Mouse (Mus musculus): ENCODE measurements at regions not wholly inside any gene's neighbourhood (a gene's known extent, or its start where the extent isn't known, plus 50 kb on each side); places are given as distances from the start of the nearest gene placed in this dataset.

DNA sequence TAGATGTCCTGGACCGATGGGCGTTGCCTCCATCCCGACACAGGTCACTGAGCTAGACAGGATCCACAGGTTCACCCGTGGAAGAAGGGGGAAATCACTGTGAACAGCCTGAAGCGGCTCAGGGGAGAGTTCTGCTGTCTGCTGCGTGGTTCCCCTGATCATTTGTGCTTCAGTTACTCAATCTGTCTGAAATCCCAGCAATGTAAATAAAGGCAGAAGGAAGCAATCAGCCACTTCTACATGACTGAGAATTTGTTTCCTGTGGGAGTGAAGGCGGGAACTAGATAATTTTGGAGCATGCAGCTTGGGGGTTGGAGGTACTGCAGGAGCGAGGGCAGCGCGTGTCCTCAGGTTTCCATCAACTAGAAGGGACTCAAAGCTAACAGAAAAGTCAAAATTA, 122.3 kb upstream of the 9630041A04Rik start:
- no peak overlapping the region for H3K4me2 ChIP-seq (replicated peaks; ENCODE audit: low read depth)
- H3K9ac ChIP-seq (ENCODE audit: low read length) = no peak overlapping the region
- H3K4me1 ChIP-seq (replicated peaks; ENCODE audit: control insufficient read depth, insufficient read depth) = no peaks in the 10 kb centered on the region
- H3K27me3 ChIP-seq (ENCODE audit: control insufficient read depth, insufficient read depth, low read length) = no peaks in the 10 kb centered on the region
- H3K4me3 ChIP-seq (ENCODE audit: low read depth, low read length) = no peak overlapping the region
- ATAC-seq (ENCODE audit: low FRiP score, low TSS enrichment) (no peak), DNase-seq (ENCODE audit: low spot score) (no peak)
- H3K36me3 ChIP-seq (ENCODE audit: control insufficient read depth, insufficient read depth, low read length) = no peaks in the 10 kb centered on the region
- WGBS = 25% methylated on average over 10 of the region's 10 CpGs
- H3K27ac ChIP-seq (replicated peaks) = no peak overlapping the region
- TF ChIP-seq CTCF (IDR thresholded peaks at IDR 0.05; ENCODE audit: low read depth) = no peak
- no peak for TF ChIP-seq EP300 (optimal IDR thresholded peaks at IDR 0.05)
- H3K9me3 ChIP-seq (ENCODE audit: control insufficient read depth, low read length) = no peaks in the 10 kb centered on the region

DNA sequence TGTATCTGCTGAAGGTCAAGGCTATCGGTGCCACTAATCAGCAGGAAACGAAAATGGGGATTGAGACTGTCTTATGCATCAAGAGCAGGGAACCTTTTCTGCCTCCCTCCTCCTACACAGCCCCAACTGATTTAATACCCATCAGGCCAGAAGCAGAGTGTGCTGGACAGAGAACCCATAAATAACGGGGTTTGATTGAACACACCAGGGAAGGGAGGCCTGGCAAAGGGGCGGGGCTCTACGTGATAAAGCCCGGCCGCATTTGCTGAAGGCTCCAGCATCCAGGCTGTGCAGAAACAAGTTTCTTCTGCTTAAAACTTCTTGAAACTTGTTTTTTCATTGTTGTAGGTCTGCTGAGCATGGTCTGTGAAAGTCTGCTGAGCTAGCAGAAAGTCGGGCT, 127.4 kb upstream of the 9630041A04Rik start:
- no peak for TF ChIP-seq EP300 (optimal IDR thresholded peaks at IDR 0.05)
- TF ChIP-seq CTCF (IDR thresholded peaks at IDR 0.05; ENCODE audit: low read depth) = no peak
- Histone ChIP-seq H3K4me1 (replicated peaks; ENCODE audit: control insufficient read depth, insufficient read depth) (no peaks in the 10 kb centered on the region), H3K4me3 (ENCODE audit: low read depth, low read length) (no peak overlapping the region), H3K9ac (ENCODE audit: low read length) (no peak overlapping the region), H3K9me3 (ENCODE audit: control insufficient read depth, low read length) (no peaks in the 10 kb centered on the region), H3K4me2 (replicated peaks; ENCODE audit: low read depth) (no peak overlapping the region), H3K27ac (replicated peaks) (no peak overlapping the region), H3K36me3 (ENCODE audit: control insufficient read depth, insufficient read depth, low read length) (no peaks in the 10 kb centered on the region), H3K27me3 (ENCODE audit: control insufficient read depth, insufficient read depth, low read length) (no peaks in the 10 kb centered on the region)
- no peak for DNase-seq (ENCODE audit: low spot score)
- WGBS = 38% methylated on average over 8 of the region's 8 CpGs
- ATAC-seq (ENCODE audit: low FRiP score, low TSS enrichment) = no peak

GRCm38 (mm10) chr9:101733611-101734225, 127.9 kb upstream of the 9630041A04Rik start:
- no peaks in the 10 kb centered on the region for H3K27me3 ChIP-seq (ENCODE audit: control insufficient read depth, insufficient read depth, low read length)
- H3K4me1 ChIP-seq (replicated peaks; ENCODE audit: control insufficient read depth, insufficient read depth) = no peaks in the 10 kb centered on the region
- ATAC-seq (ENCODE audit: low FRiP score, low TSS enrichment) (no peak), DNase-seq (ENCODE audit: low spot score) (no peak)
- no peak overlapping the region for H3K9ac ChIP-seq (ENCODE audit: low read length)
- no peak overlapping the region for H3K4me3 ChIP-seq (ENCODE audit: low read depth, low read length)
- no peak overlapping the region for H3K4me2 ChIP-seq (replicated peaks; ENCODE audit: low read depth)
- 55% methylated on average over 14 of the region's 14 CpGs for WGBS
- no peak overlapping the region for H3K27ac ChIP-seq (replicated peaks)
- H3K9me3 ChIP-seq (ENCODE audit: control insufficient read depth, low read length) = no peaks in the 10 kb centered on the region
- no peaks in the 10 kb centered on the region for H3K36me3 ChIP-seq (ENCODE audit: control insufficient read depth, insufficient read depth, low read length)
- TF ChIP-seq CTCF (IDR thresholded peaks at IDR 0.05; ENCODE audit: low read depth) (no peak), EP300 (optimal IDR thresholded peaks at IDR 0.05) (no peak)

GRCm38 (mm10) chr9:101730136-101730535, 131.5 kb upstream of the 9630041A04Rik start:
- Histone ChIP-seq H3K4me2 (replicated peaks; ENCODE audit: low read depth) (no peak overlapping the region), H3K27ac (replicated peaks) (no peak overlapping the region), H3K36me3 (ENCODE audit: control insufficient read depth, insufficient read depth, low read length) (no peaks in the 10 kb centered on the region), H3K4me3 (ENCODE audit: low read depth, low read length) (no peak overlapping the region), H3K9ac (ENCODE audit: low read length) (no peak overlapping the region), H3K9me3 (ENCODE audit: control insufficient read depth, low read length) (no peaks in the 10 kb centered on the region), H3K27me3 (ENCODE audit: control insufficient read depth, insufficient read depth, low read length) (no peaks in the 10 kb centered on the region), H3K4me1 (replicated peaks; ENCODE audit: control insufficient read depth, insufficient read depth) (no peaks in the 10 kb centered on the region)
- WGBS = 45% methylated on average over 3 of the region's 3 CpGs
- DNase-seq (ENCODE audit: low spot score) = no peak
- no peak for ATAC-seq (ENCODE audit: low FRiP score, low TSS enrichment)
- TF ChIP-seq CTCF (IDR thresholded peaks at IDR 0.05; ENCODE audit: low read depth) (no peak), EP300 (optimal IDR thresholded peaks at IDR 0.05) (no peak)

GRCm38 (mm10) chr9:101717911-101718310, 143.7 kb upstream of the 9630041A04Rik start:
- Histone ChIP-seq H3K36me3 (ENCODE audit: control insufficient read depth, insufficient read depth, low read length) (no peaks in the 10 kb centered on the region), H3K27ac (replicated peaks) (no peak overlapping the region), H3K4me2 (replicated peaks; ENCODE audit: low read depth) (no peak overlapping the region), H3K4me1 (replicated peaks; ENCODE audit: control insufficient read depth, insufficient read depth) (no peaks in the 10 kb centered on the region), H3K27me3 (ENCODE audit: control insufficient read depth, insufficient read depth, low read length) (no peaks in the 10 kb centered on the region), H3K9ac (ENCODE audit: low read length) (no peak overlapping the region), H3K4me3 (ENCODE audit: low read depth, low read length) (no peak overlapping the region), H3K9me3 (ENCODE audit: control insufficient read depth, low read length) (no peaks in the 10 kb centered on the region)
- DNase-seq (ENCODE audit: low spot score) (no peak), ATAC-seq (ENCODE audit: low FRiP score, low TSS enrichment) (no peak)
- no peak for TF ChIP-seq CTCF (IDR thresholded peaks at IDR 0.05; ENCODE audit: low read depth)
- TF ChIP-seq EP300 (optimal IDR thresholded peaks at IDR 0.05) = no peak
- 34% methylated on average over 2 of the region's 2 CpGs for WGBS

- TF ChIP-seq EP300 (optimal IDR thresholded peaks at IDR 0.05) (no peak), CTCF (IDR thresholded peaks at IDR 0.05; ENCODE audit: low read depth) (no peak)
- DNase-seq (ENCODE audit: low spot score) = no peak
- H3K27ac ChIP-seq (replicated peaks) = no peak overlapping the region
- H3K4me2 ChIP-seq (replicated peaks; ENCODE audit: low read depth) = no peak overlapping the region
- 62% methylated on average over 5 of the region's 5 CpGs for WGBS
- H3K27me3 ChIP-seq (ENCODE audit: control insufficient read depth, insufficient read depth, low read length) = no peaks in the 10 kb centered on the region
- no peaks in the 10 kb centered on the region for H3K9me3 ChIP-seq (ENCODE audit: control insufficient read depth, low read length)
- H3K4me1 ChIP-seq (replicated peaks; ENCODE audit: control insufficient read depth, insufficient read depth) = no peaks in the 10 kb centered on the region
- no peak overlapping the region for H3K4me3 ChIP-seq (ENCODE audit: low read depth, low read length)
- no peak overlapping the region for H3K9ac ChIP-seq (ENCODE audit: low read length)
- ATAC-seq (ENCODE audit: low FRiP score, low TSS enrichment) = no peak
- no peaks in the 10 kb centered on the region for H3K36me3 ChIP-seq (ENCODE audit: control insufficient read depth, insufficient read depth, low read length)
Observed at GRCm38 (mm10) chr9:101716326-101716725, 145.3 kb upstream of the 9630041A04Rik start.
